Mouse (Mus musculus) granulocyte monocyte progenitor cell, adult 5-6 weeks (primary cell): ENCODE results near the gene Polr3b. TPM values are rescaled to one million over a fixed set of nuclear protein-coding genes. Genes with fewer than 3 reads are reported as not detected.

Experiments used
- ATAC-seq: replicated peaks from 2 replicates; pipeline ENCODE4 v1.8.0; 2016; ENCODE audit warnings: mild to moderate bottlenecking, moderate TSS enrichment, inconsistent platforms; ENCODE audit not compliant: poor library complexity, severe bottlenecking
- total RNA-seq, 2 experiments: library from RNA; stranded (forward) in 1 of 2; stranded (reverse) in 1 of 2; fragments of 200-712, 200-1000 nt in 1 of 2; fragments of >200 nt in 1 of 2; fragmentation: Nextera tagmentation in 1 of 2; gene quantifications; 2 replicates each; pipeline ENCODE4 v1.2.3; 2014 to 2017

Gene Polr3b
- total RNA-seq (2014; fragmentation: Nextera tagmentation) (26.2 and 29.8 TPM in 2 replicates), total RNA-seq (2017) (32.8 and 46.9 TPM in 2 replicates)

GRCm38 (mm10) chr10:84621826-84622790 is at the start of gene Polr3b:
Gene Polr3b, plus strand, starts transcription at chr10:84622292.
- ATAC-seq: peak; percentile 97

DNA sequence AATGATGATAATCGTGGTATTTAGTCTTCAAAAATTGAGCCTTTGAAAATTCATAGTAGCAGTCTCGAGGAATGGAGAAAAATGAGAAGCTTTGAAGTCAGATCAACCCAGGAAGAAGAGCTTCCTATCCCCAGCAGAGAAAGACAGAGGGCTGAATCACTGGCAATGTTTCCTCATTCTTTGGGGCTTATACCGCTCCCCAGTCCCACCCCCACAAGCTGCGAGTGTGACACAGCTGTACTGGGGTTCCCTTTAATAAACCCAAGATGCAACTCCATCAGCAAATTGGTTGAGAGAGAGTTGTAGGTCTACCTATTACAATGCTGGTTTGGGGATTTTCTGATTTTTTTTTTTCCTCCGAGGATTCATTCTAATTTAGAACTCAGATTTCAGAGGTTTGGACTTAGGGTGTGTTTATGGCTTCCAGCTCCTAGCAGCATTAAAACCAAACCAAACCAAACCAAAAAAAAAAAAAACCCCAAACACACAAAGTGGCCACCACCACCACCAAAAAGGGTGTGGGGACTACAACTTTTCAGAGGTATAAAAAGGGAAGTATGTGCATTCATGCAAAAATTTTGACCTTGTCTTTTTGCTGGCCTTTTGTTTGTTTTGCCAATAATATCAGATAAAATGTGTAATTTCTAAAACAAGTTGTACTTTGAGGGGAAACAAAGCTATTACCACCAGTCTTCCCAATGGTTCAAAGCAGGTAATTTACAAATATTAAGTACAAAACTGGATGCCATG is 48.2 kb upstream of the Polr3b start:
- peak; percentile 41 for ATAC-seq

- peak; percentile 55 for ATAC-seq
These were observed 46.1 kb upstream of the Polr3b start for GRCm38 (mm10) chr10:84576029-84576394.

DNA sequence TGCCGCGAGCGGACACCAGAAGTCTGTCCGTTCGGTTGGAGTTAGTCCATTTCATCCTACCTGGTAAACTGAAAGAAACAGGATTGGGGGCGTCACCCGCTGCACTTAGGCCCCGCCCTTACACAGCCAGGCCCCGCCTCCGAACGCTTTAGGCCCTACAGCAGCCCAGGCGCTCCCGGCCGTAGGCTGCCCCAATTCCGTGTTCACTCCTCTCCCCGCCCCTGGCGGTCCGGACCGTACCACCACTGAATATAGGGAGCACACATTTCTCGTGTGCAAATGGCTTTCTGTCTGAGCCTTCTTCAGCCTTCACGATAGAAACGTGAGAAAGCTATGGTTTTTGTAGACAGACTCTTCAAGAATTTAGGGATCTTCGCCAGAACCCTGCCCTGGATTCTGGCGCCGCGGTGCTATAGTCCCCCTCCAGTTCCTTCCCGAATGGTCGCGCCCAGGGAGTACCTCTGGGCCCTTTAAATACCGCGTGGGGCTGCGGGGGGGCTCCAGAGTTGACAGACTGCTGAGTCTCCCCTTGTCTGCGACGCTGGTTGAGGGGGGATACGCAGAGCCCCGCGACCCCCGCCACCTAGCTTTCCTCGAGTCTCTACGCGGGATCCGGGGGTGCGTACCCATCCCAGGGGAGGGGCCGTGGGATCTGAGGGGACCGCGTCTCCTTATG is 45.6 kb upstream of the Polr3b start, which contains the start of gene Tcp11l2:
TSS of gene Tcp11l2 (plus strand) at position 232 of the 676 bp plus-strand sequence.
- ATAC-seq: peak; percentile 83

- peak; percentile 42 for ATAC-seq
These were observed 44.9 kb upstream of the Polr3b start for GRCm38 (mm10) chr10:84577071-84577727.

- no peak for ATAC-seq
These were observed 43.4 kb upstream of the Polr3b start for GRCm38 (mm10) chr10:84578738-84579137.

DNA sequence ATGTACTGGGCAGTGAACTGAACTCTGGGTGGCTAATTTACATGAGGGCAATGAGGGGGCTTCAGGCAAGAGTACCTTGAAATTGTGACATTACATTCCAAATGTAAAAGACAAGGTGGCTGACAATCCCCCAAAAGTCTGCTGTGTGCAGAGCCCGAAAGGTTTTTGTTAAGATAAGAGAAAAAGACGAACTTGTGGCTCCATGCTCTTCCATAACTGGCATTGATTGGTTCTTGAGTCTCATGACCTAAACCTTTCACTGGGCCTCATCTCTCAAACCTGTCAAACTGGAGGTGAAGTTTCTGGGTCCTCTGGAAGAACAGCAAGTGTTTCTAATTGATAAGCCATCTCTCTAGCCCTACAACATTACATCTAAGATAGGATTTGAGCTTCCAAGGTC is 42.6 kb upstream of the Polr3b start:
- ATAC-seq: no peak

DNA sequence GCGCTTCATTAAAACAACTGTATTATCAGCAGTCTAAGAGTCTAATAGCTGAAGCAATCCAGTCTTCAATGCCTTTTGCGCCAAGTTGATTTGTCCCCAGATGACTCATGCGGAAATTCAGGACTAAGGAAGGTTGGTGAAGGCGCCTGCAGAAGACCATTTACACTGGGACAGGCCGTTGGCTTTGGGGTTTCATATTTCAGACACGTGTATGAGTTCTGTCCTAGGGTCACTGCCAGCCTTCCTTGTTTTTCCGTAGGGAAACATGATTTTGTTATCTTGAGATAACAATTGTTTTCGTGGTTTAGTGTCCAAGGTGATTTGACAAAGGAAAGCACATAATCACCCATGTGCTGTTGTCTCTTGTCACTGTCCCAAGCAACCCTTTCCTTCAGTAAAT is 40.9 kb upstream of the Polr3b start:
- no peak for ATAC-seq

DNA sequence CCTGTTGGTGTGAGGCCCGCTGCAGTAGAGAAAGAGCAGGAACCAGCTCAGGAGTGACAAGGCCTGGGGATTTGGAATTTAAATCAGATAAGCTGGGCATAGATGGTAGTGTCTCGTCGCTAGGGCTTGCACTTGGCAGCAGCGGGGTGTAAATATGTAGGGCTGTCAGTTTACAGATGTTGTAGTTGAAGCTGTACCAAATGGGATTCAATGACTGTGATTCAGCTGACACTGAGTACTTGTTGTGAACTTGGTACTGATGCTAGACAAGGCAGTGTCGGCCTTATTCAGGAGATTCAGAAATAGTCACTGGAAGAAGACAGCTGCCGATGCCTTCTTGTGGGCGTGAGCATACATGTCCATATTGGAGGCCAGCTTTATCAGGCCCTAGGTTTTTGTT is 39.9 kb upstream of the Polr3b start:
- no peak for ATAC-seq

GRCm38 (mm10) chr10:84584451-84585293 is 37.4 kb upstream of the Polr3b start:
- ATAC-seq: peak; percentile 76

- ATAC-seq: peak; percentile 71
These were observed 36.8 kb upstream of the Polr3b start for GRCm38 (mm10) chr10:84585294-84585650.

DNA sequence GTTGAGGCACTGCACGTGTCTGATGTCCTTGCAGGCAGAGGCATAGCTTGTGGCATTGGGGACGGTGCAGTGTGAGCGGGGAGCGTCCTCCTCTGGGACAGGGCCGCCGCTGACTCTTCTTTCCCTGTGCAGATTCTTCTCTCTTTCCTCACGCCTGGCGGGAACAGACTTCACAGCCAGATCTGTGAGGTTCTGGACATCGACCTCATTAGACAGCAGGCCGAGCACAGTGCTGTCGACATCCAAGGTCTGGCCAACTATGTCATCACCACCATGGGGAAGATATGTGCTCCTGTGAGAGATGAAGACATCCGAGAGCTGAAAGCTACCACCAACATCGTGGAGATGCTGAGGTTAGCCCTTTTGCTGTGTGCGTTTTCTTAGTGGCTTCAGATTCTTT is 31.1 kb upstream of the Polr3b start:
- ATAC-seq: no peak

GRCm38 (mm10) chr10:84591640-84592148 is 30.4 kb upstream of the Polr3b start:
- no peak for ATAC-seq

DNA sequence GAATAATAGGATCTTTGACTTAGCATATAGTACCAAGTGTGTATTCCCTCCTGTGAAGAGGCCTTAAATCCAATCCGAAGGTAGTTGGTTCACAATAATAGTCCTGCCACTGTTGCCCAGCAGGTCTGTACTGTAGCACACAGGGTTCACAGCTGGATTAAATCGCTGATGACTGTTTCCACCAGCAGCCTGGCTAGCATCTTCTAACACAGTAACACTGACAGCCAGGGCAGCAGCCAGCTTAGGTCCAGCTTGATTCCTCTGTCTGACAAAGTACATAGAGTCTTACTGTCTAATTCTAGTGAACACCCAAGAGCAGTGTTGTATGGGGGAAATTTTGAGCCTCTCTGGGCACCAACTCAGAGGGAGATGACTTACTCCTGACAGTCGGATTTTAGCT is 29.3 kb upstream of the Polr3b start:
- ATAC-seq: no peak

- ATAC-seq: no peak
These were observed 24.8 kb upstream of the Polr3b start for GRCm38 (mm10) chr10:84597127-84597785.

DNA sequence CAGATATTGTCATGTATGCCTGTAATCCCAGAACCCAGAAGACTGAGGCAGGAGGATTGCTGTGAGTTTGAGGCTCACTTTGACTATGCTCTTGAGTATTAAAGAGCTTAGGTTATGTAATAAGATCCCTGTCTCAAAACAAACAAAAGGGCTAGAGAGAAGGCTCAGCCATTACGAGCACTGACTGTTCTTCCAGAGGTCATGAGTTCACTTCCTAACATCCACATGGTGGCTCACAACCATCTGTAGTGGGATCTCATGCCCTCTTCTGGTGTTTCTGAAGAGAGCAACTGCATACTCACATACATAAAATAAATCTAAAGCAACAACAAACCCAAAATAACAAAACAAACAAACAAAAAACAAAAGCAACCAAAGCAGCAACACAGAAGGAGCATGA is 23.9 kb upstream of the Polr3b start:
- no peak for ATAC-seq

DNA sequence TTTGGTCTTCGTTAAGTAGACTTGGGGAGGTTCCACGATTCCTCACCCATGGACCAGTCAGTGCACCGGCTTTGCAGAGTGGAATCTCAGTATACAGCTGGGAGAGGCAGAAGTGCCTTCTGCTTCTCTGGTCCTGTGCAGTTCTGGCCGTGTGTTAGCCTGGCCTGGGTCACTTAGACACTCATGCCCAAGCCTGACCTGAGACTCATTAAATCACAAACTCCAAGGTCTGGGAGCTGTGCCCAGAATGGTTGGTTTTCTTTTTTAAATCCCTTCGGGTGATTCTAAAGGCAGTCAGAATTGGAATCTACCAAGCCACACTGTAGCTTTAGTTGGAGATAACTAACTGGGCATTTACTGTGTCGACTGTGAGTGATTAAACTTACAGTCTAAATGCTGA is 22.0 kb upstream of the Polr3b start:
- ATAC-seq: no peak

DNA sequence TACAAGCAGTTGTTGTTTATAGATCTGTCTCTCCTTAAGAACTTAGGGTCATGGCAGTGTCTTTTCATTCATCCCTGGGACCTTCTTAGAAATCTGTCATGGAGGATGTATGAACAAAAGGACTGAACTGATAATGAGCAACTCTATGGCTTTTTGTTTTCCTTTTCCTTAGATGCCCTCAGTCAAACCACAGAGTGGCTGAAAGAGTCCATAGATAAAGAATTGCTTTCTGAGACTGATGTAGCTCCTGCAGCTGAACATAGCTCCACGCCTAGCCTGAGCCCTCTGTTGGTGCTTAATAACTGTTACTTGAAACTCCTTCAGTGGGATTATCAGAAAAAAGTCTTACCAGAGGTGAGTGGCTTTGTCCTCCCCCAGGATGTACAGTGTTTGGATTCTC is 17.8 kb upstream of the Polr3b start:
- ATAC-seq: no peak

DNA sequence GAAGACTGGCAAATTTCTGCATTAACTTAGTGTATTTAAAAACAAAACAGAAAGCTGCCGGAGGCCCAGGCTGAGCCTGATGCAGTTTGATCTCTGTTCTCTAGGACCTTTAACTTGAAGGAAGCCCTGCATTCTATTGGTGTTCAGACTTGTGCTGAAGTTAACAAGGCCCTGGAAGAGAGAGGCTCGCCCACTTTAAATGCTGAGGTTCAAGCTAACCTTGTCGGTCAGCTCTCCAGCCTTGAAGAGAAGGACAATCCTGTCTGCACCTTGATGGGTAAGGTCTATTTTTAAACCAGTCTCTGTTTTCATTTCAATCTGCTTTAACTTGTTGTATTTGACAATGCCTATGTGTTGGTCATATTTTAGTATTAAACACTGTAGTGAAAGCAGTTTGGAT is 13.7 kb upstream of the Polr3b start:
- ATAC-seq: no peak
